Mouse (Mus musculus) E14TG2a.4 (cell line): ENCODE measurements at regions not wholly inside any gene's neighbourhood (a gene's known extent, or its start where the extent isn't known, plus 50 kb on each side); places are given as distances from the start of the nearest gene placed in this dataset.

Experiments
- H3K27me3 ChIP-seq: 2 replicates; pipeline ENCODE4 v1.6.1; 2014; ENCODE audit warnings: low read length, control low read depth; ENCODE audit not compliant: insufficient read depth
- H3K36me3 ChIP-seq: 2 replicates; pipeline ENCODE4 v1.6.1; 2014; ENCODE audit warnings: low read length, control low read depth; ENCODE audit not compliant: insufficient read depth
- H3K4me1 ChIP-seq: replicated peaks from 2 replicates; pipeline ENCODE4 v1.6.1; 2014; ENCODE audit warnings: low read depth, low read length, control low read depth
- H3K4me3 ChIP-seq: replicated peaks from 2 replicates; pipeline ENCODE4 v1.5.1; 2014; ENCODE audit warnings: mild to moderate bottlenecking, low read length
- H3K9me3 ChIP-seq: 2 replicates; pipeline ENCODE4 v1.6.1; 2014; ENCODE audit warnings: low read length, control low read depth
- CTCF ChIP-seq: conservative IDR thresholded peaks from 2 replicates; pipeline ENCODE4 v1.5.1; 2014; ENCODE audit warnings: low read length
- NANOG ChIP-seq: IDR thresholded peaks from 2 replicates; pipeline ENCODE4 v1.6.1; 2014; ENCODE audit warnings: borderline replicate concordance, low read length, mixed read lengths
- POU5F1 ChIP-seq: IDR thresholded peaks from 2 replicates; pipeline ENCODE4 v1.6.1; 2014; ENCODE audit warnings: low read length, borderline replicate concordance

- H3K36me3 ChIP-seq, result no peaks in the 10 kb centered on the region
- TF ChIP-seq POU5F1 (no peak), NANOG (no peak), CTCF (no peak)
- H3K4me3 ChIP-seq, result no peak overlapping the region
- H3K9me3 ChIP-seq, result no peaks in the 10 kb centered on the region
- H3K27me3 ChIP-seq, result no peaks in the 10 kb centered on the region
- no peaks in the 10 kb centered on the region for H3K4me1 ChIP-seq
Measured at GRCm38 (mm10) chr3:147531608-147532180, 679.5 kb downstream of the Ttll7 start.
